Mouse (Mus musculus) kidney, embryonic 14.5 days (tissue): ENCODE measurements around the gene Ceacam16. TPM values are rescaled to one million over a fixed set of nuclear protein-coding genes. Genes with fewer than 3 reads are reported as not detected.

ENCODE experiments used
- ATAC-seq: fragments of 200-750 bp; cut with Nextera tagmentation; 2 replicates; pipeline ENCODE4 v1.8.0; 2017; ENCODE audit warnings: moderate number of reproducible peaks, mild to moderate bottlenecking, moderate TSS enrichment, moderate library complexity; ENCODE audit not compliant: low FRiP score, low TSS enrichment
- H3K27ac ChIP-seq: fragments of 300-500 bp; sonication (generic); 2 replicates; pipeline ENCODE4 v1.5.1; 2014; ENCODE audit warnings: low read depth, mild to moderate bottlenecking, low read length, moderate library complexity, mixed read lengths
- H3K27me3 ChIP-seq: fragments of 300-500 bp; sonication (generic); 2 replicates; pipeline ENCODE4 v1.6.1; 2014; ENCODE audit warnings: mild to moderate bottlenecking, low read length; ENCODE audit not compliant: control insufficient read depth, insufficient read depth
- H3K36me3 ChIP-seq: fragments of 300-500 bp; sonication (generic); 2 replicates; pipeline ENCODE4 v1.6.1; 2014; ENCODE audit warnings: low read length, mixed read lengths; ENCODE audit not compliant: control insufficient read depth, insufficient read depth
- H3K4me1 ChIP-seq: fragments of 300-500 bp; sonication (generic); 2 replicates; pipeline ENCODE4 v1.6.1; 2014; ENCODE audit warnings: low read length, mixed read lengths; ENCODE audit not compliant: control insufficient read depth, insufficient read depth
- H3K4me2 ChIP-seq: fragments of 300-500 bp; sonication (generic); replicated peaks from 2 replicates; pipeline ENCODE4 v1.6.1; 2014; ENCODE audit warnings: low read depth, mild to moderate bottlenecking, low read length
- H3K4me3 ChIP-seq: fragments of 300-500 bp; sonication (generic); 2 replicates; pipeline ENCODE4 v1.5.1; 2014; ENCODE audit warnings: mild to moderate bottlenecking, low read length
- H3K9ac ChIP-seq: fragments of 300-500 bp; sonication (generic); 2 replicates; pipeline ENCODE4 v1.6.1; 2014; ENCODE audit warnings: low read depth, mild to moderate bottlenecking, low read length, moderate library complexity
- H3K9me3 ChIP-seq: fragments of 300-500 bp; sonication (generic); 2 replicates; pipeline ENCODE4 v1.6.1; 2016; ENCODE audit warnings: low read length; ENCODE audit not compliant: control insufficient read depth
- WGBS: fragments of 180-500 bp; shearing (Covaris S2); extraction: QIAGEN DNeasy Blood & Tissue Kit; methylation state at CpG from one replicate; pipeline ENCODE4 v1.1.7; 2014; 5-methylcytosine and 5-hydroxymethylcytosine counted together
- polyA plus RNA-seq: library from polyadenylated mRNA; unstranded; fragments of >200 nt; fragmentation: Nextera tagmentation; extraction: Ambion mirVana; gene quantifications from 2 replicates; pipeline ENCODE4 v1.2.1, GENCODE M21; 2014

The Ceacam16 gene
- polyA plus RNA-seq, 1 experiment from 2014 or later: not detected

GRCm38 (mm10) chr7:19851858-19852570 is 9.1 kb downstream of the Ceacam16 start, which contains the start of gene Gm19345:
Gene Gm19345, plus strand, starts transcription at chr7:19852003.
- WGBS: 2% methylated on average over 33 of the region's 33 CpGs

GRCm38 (mm10) chr7:19844521-19845171 is 16.5 kb downstream of the Ceacam16 start:
- ATAC-seq: no peak

More at GRCm38 (mm10) chr7:19851858-19852570, 9.1 kb downstream of the Ceacam16 start, which contains the start of gene Gm19345:
- H3K4me2 ChIP-seq: peak within 1 kb of the TSS; percentile 44
- peak within 1 kb of the TSS; percentile 23; the same call in 1 of the 2 replicates for H3K9ac ChIP-seq
- H3K36me3 ChIP-seq: no peaks in the 10 kb centered on the region
- H3K4me1 ChIP-seq: no peaks in the 10 kb centered on the region
- peak within 1 kb of the TSS; percentile 24 for H3K4me3 ChIP-seq
- no peaks in the 10 kb centered on the region for H3K9me3 ChIP-seq
- H3K27ac ChIP-seq: no peak within 1 kb of the TSS
- peak; percentile 66 for ATAC-seq
- H3K27me3 ChIP-seq: peaks cover 15% of the 10 kb centered on the region

GRCm38 (mm10) chr7:19843561-19843960 is 17.5 kb downstream of the Ceacam16 start:
- Histone ChIP-seq H3K27ac (no peak overlapping the region), H3K4me2 (no peak overlapping the region), H3K36me3 (no peaks in the 10 kb centered on the region), H3K9ac (no peak overlapping the region), H3K9me3 (no peaks in the 10 kb centered on the region), H3K4me1 (no peaks in the 10 kb centered on the region), H3K27me3 (peaks cover 4% of the 10 kb centered on the region; the same call in 1 of the 2 replicates), H3K4me3 (no peak overlapping the region)
- peak; percentile 78 for ATAC-seq
- 5% methylated on average over 11 of the region's 11 CpGs for WGBS

More at GRCm38 (mm10) chr7:19844521-19845171, 16.5 kb downstream of the Ceacam16 start:
- H3K36me3 ChIP-seq: no peaks in the 10 kb centered on the region
- H3K4me3 ChIP-seq: no peak overlapping the region
- H3K9me3 ChIP-seq: no peaks in the 10 kb centered on the region
- 63% methylated on average over 15 of the region's 15 CpGs for whole genome bisulfite sequencing
- H3K4me1 ChIP-seq: no peaks in the 10 kb centered on the region
- no peak overlapping the region for H3K27ac ChIP-seq
- peaks cover 4% of the 10 kb centered on the region; the same call in 1 of the 2 replicates for H3K27me3 ChIP-seq
- no peak overlapping the region for H3K4me2 ChIP-seq
- no peak overlapping the region for H3K9ac ChIP-seq

- no peak overlapping the region for H3K4me3 ChIP-seq
- H3K27me3 ChIP-seq: peaks cover 4% of the 10 kb centered on the region; the same call in 1 of the 2 replicates
- 0 out of 2 replicates have a peak, but pooled peaks have one; percentile 13 for ATAC-seq
- no peak overlapping the region for H3K27ac ChIP-seq
- no peak overlapping the region for H3K4me2 ChIP-seq
- H3K4me1 ChIP-seq: no peaks in the 10 kb centered on the region
- H3K9ac ChIP-seq: no peak overlapping the region
- 28% methylated on average over 19 of the region's 19 CpGs for WGBS
- H3K9me3 ChIP-seq: no peaks in the 10 kb centered on the region
- H3K36me3 ChIP-seq: no peaks in the 10 kb centered on the region
These were observed 18.1 kb downstream of the Ceacam16 start for GRCm38 (mm10) chr7:19842885-19843504.

GRCm38 (mm10) chr7:19841686-19842413 is 19.2 kb downstream of the Ceacam16 start:
- Histone ChIP-seq H3K4me2 (no peak overlapping the region), H3K4me1 (no peaks in the 10 kb centered on the region), H3K9me3 (no peaks in the 10 kb centered on the region), H3K36me3 (no peaks in the 10 kb centered on the region), H3K9ac (no peak overlapping the region), H3K27ac (no peak overlapping the region), H3K27me3 (no peaks in the 10 kb centered on the region; the same call in 1 of the 2 replicates), H3K4me3 (no peak overlapping the region)
- 80% methylated on average over 21 of the region's 21 CpGs for WGBS
- no peak for ATAC-seq

- Histone ChIP-seq H3K4me3 (no peak overlapping the region), H3K9me3 (no peaks in the 10 kb centered on the region), H3K36me3 (no peaks in the 10 kb centered on the region), H3K4me1 (no peaks in the 10 kb centered on the region), H3K27me3 (no peaks in the 10 kb centered on the region), H3K27ac (no peak overlapping the region), H3K9ac (no peak overlapping the region), H3K4me2 (no peak overlapping the region)
- WGBS: 88% methylated on average over 3 of the region's 3 CpGs
- ATAC-seq: no peak
These were observed 20.2 kb downstream of the Ceacam16 start for GRCm38 (mm10) chr7:19840936-19841335.

GRCm38 (mm10) chr7:19840371-19840770 is 20.7 kb downstream of the Ceacam16 start:
- H3K9me3 ChIP-seq: no peaks in the 10 kb centered on the region
- ATAC-seq: no peak
- H3K9ac ChIP-seq: no peak overlapping the region
- H3K4me1 ChIP-seq: no peaks in the 10 kb centered on the region
- WGBS: 78% methylated on average over 4 of the region's 4 CpGs
- H3K36me3 ChIP-seq: no peaks in the 10 kb centered on the region
- H3K27me3 ChIP-seq: no peaks in the 10 kb centered on the region
- no peak overlapping the region for H3K4me3 ChIP-seq
- H3K27ac ChIP-seq: no peak overlapping the region
- no peak overlapping the region for H3K4me2 ChIP-seq

- Histone ChIP-seq H3K9ac (no peak overlapping the region), H3K36me3 (no peaks in the 10 kb centered on the region)
- no peak for ATAC-seq
These were observed 24.3 kb downstream of the Ceacam16 start for GRCm38 (mm10) chr7:19836843-19837242.

More at GRCm38 (mm10) chr7:19836843-19837242, 24.3 kb downstream of the Ceacam16 start:
- H3K4me2 ChIP-seq: no peak overlapping the region
- H3K9me3 ChIP-seq: no peaks in the 10 kb centered on the region
- H3K27ac ChIP-seq: no peak overlapping the region
- H3K4me3 ChIP-seq: no peak overlapping the region
- no peaks in the 10 kb centered on the region for H3K27me3 ChIP-seq
- no peaks in the 10 kb centered on the region for H3K4me1 ChIP-seq
- 68% methylated on average over 3 of the region's 3 CpGs for WGBS
